Mouse (Mus musculus) forebrain, embryonic 16.5 days (tissue): ENCODE measurements at regions not wholly inside any gene's neighbourhood (a gene's known extent, or its start where the extent isn't known, plus 50 kb on each side); places are given as distances from the start of the nearest gene placed in this dataset.

Experiments
- ATAC-seq: fragments of 200-750 bp; cut with Nextera tagmentation; 2 replicates; pipeline ENCODE4 v1.8.0; 2017; ENCODE audit warnings: mild to moderate bottlenecking, moderate library complexity
- H3K27ac ChIP-seq: fragments of 300-500 bp; sonication (generic); 2 replicates; pipeline ENCODE4 v1.5.1; 2014; ENCODE audit warnings: low read length, control low read depth
- H3K27me3 ChIP-seq: fragments of 300-500 bp; sonication (generic); replicated peaks from 2 replicates; pipeline ENCODE4 v1.6.1; 2014; ENCODE audit warnings: low read length; ENCODE audit not compliant: control insufficient read depth, insufficient read depth
- H3K36me3 ChIP-seq: fragments of 300-500 bp; sonication (generic); 2 replicates; pipeline ENCODE4 v1.6.1; 2014; ENCODE audit not compliant: control insufficient read depth, insufficient read depth
- H3K4me1 ChIP-seq: fragments of 300-500 bp; sonication (generic); replicated peaks from 2 replicates; pipeline ENCODE4 v1.6.1; 2014; ENCODE audit warnings: low read length; ENCODE audit not compliant: control insufficient read depth, insufficient read depth
- H3K4me2 ChIP-seq: fragments of 300-500 bp; sonication (generic); 2 replicates; pipeline ENCODE4 v1.6.1; 2014; ENCODE audit warnings: mild to moderate bottlenecking, low read length, control low read depth
- H3K4me3 ChIP-seq: fragments of 300-500 bp; sonication (generic); replicated peaks from 2 replicates; pipeline ENCODE4 v1.5.1; 2014; ENCODE audit warnings: mild to moderate bottlenecking, low read length, control low read depth
- H3K9ac ChIP-seq: fragments of 300-500 bp; sonication (generic); replicated peaks from 2 replicates; pipeline ENCODE4 v1.6.1; 2014; ENCODE audit warnings: low read depth, low read length, control low read depth
- H3K9me3 ChIP-seq: fragments of 300-500 bp; sonication (generic); 2 replicates; pipeline ENCODE4 v1.6.1; 2016; ENCODE audit warnings: low read length; ENCODE audit not compliant: control insufficient read depth
- WGBS: fragments of 180-500 bp; shearing (Covaris S2); extraction: QIAGEN DNeasy Blood & Tissue Kit; methylation state at CpG from one replicate; pipeline ENCODE4 v1.1.7; 2014; 5-methylcytosine and 5-hydroxymethylcytosine counted together

DNA sequence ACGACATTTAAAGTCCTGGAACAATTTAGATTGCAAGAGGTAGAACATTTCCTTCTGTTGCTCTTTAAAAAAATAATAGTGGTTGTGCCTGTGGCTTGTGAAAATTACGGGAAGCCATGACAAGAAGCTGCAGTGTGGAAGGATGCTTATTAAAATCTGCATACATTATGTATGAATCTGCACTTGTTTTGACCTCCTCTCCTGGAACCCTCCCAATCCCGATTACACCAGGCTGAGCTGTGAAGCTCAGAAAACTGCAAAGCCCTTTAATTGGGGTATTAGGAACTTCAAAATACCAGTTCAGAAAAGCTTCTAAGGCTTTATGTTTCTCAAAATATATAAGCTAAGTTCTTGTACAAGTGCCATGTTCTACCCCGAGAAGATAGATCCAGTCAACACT lies 171.8 kb downstream of the Fam76b start:
- no peaks in the 10 kb centered on the region for H3K9me3 ChIP-seq
- no peak overlapping the region for H3K4me2 ChIP-seq
- H3K9ac ChIP-seq: no peak overlapping the region
- no peak overlapping the region for H3K4me3 ChIP-seq
- peak; percentile 83 for ATAC-seq
- H3K27ac ChIP-seq: no peak overlapping the region
- H3K27me3 ChIP-seq: no peaks in the 10 kb centered on the region
- H3K4me1 ChIP-seq: peaks cover 8% of the 10 kb centered on the region
- no peaks in the 10 kb centered on the region for H3K36me3 ChIP-seq
- 14% methylated on average over 4 of the region's 4 CpGs for WGBS

GRCm38 (mm10) chr9:14001517-14001916 lies 174.0 kb downstream of the Fam76b start:
- no peaks in the 10 kb centered on the region for H3K9me3 ChIP-seq
- ATAC-seq: no peak
- H3K4me3 ChIP-seq: no peak overlapping the region
- peaks cover 8% of the 10 kb centered on the region for H3K4me1 ChIP-seq
- H3K36me3 ChIP-seq: no peaks in the 10 kb centered on the region
- H3K9ac ChIP-seq: no peak overlapping the region
- H3K4me2 ChIP-seq: no peak overlapping the region
- 82% methylated on average over 7 of the region's 7 CpGs for WGBS
- H3K27ac ChIP-seq: no peak overlapping the region
- H3K27me3 ChIP-seq: no peaks in the 10 kb centered on the region

- peaks cover 8% of the 10 kb centered on the region for H3K4me1 ChIP-seq
- no peak overlapping the region for H3K9ac ChIP-seq
- H3K27ac ChIP-seq: no peak overlapping the region
- no peaks in the 10 kb centered on the region for H3K36me3 ChIP-seq
- H3K9me3 ChIP-seq: no peaks in the 10 kb centered on the region
- no peak overlapping the region for H3K4me2 ChIP-seq
- ATAC-seq: peak; percentile 27; the same call in 1 of the 2 replicates
- no peaks in the 10 kb centered on the region for H3K27me3 ChIP-seq
- WGBS: 24% methylated on average over 2 of the region's 2 CpGs
- H3K4me3 ChIP-seq: no peak overlapping the region
These were observed 174.7 kb downstream of the Fam76b start for GRCm38 (mm10) chr9:14002236-14002635.

DNA sequence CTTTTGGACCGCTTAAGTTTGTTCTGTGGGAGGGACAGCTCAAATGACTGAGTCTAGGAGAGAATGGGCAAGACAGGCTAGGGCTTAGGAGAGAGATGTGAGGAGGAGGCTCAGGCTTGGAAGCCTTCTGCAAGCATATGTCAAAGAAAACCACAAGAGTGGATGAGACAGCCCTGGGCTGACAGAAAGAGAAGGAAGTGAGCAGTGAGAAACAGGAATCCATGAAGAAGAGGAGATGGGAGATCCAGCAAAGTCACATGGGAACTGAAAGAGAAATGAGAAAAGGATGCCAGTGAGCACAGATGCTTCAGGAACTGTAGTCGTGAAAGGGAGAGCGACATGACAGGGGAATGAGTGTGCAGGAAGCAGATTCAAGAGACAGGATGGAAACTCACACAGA lies 175.6 kb downstream of the Fam76b start:
- peaks cover 8% of the 10 kb centered on the region for H3K4me1 ChIP-seq
- H3K4me2 ChIP-seq: no peak overlapping the region
- no peak for ATAC-seq
- H3K27ac ChIP-seq: no peak overlapping the region
- H3K9me3 ChIP-seq: no peaks in the 10 kb centered on the region
- H3K36me3 ChIP-seq: no peaks in the 10 kb centered on the region
- no peaks in the 10 kb centered on the region for H3K27me3 ChIP-seq
- no peak overlapping the region for H3K9ac ChIP-seq
- H3K4me3 ChIP-seq: no peak overlapping the region
- WGBS: 81% methylated on average over 3 of the region's 3 CpGs

DNA sequence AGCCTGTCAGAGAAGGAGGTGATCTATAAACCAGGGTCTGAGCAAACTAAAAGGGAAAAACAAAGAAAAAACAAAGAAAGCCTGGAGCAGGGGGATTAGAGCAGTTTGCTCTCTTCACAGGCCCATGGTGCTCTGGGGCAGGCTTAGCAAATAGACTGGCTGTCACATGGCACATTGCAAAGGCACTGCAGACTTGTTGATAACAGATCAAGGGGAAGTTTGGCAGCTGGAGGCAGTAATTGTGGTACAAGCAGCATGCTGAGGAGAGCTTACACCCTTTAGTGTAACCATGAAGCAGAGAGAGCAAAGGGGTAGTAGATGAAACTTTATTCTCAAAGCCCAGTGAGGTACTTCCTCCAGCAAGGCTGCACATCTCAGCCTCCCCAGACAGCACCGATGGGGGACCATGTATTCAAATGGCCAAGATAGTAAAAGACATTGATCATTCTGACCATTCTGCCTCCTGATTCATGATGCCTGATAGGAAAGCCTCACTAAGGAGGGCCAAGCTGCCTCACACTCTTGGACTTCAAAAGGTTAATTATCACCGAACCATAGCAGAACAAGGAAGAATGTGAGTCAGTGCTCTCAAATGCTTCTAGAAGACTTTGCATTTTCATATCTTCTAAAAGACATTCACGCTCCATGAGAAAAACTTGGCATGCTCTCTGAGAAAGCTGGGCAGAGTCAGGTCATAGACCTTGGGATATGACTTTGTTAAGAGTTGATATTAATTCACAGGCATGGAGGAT lies 178.9 kb downstream of the Fam76b start:
- no peak overlapping the region for H3K4me2 ChIP-seq
- H3K27me3 ChIP-seq: no peaks in the 10 kb centered on the region
- H3K27ac ChIP-seq: no peak overlapping the region
- no peak overlapping the region for H3K4me3 ChIP-seq
- 94% methylated on average over 3 of the region's 3 CpGs for WGBS
- H3K9ac ChIP-seq: no peak overlapping the region
- H3K4me1 ChIP-seq: no peaks in the 10 kb centered on the region
- no peaks in the 10 kb centered on the region for H3K9me3 ChIP-seq
- ATAC-seq: no peak
- H3K36me3 ChIP-seq: no peaks in the 10 kb centered on the region

GRCm38 (mm10) chr9:14009451-14009850 lies 181.9 kb downstream of the Fam76b start:
- no peaks in the 10 kb centered on the region for H3K9me3 ChIP-seq
- H3K4me2 ChIP-seq: no peak overlapping the region
- H3K36me3 ChIP-seq: no peaks in the 10 kb centered on the region
- no peak overlapping the region for H3K4me3 ChIP-seq
- H3K9ac ChIP-seq: no peak overlapping the region
- H3K4me1 ChIP-seq: no peaks in the 10 kb centered on the region
- H3K27me3 ChIP-seq: no peaks in the 10 kb centered on the region
- 87% methylated on average over 5 of the region's 5 CpGs for WGBS
- no peak for ATAC-seq
- H3K27ac ChIP-seq: no peak overlapping the region

GRCm38 (mm10) chr9:14010261-14010949 lies 182.9 kb downstream of the Fam76b start:
- Histone ChIP-seq H3K27ac (no peak overlapping the region), H3K4me1 (no peaks in the 10 kb centered on the region), H3K36me3 (no peaks in the 10 kb centered on the region), H3K27me3 (no peaks in the 10 kb centered on the region), H3K9ac (no peak overlapping the region), H3K9me3 (no peaks in the 10 kb centered on the region), H3K4me3 (no peak overlapping the region), H3K4me2 (no peak overlapping the region)
- 53% methylated on average over 5 of the region's 5 CpGs for WGBS
- no peak for ATAC-seq

GRCm38 (mm10) chr9:14024216-14024615 lies 196.7 kb downstream of the Fam76b start:
- Histone ChIP-seq H3K27ac (no peak overlapping the region), H3K9me3 (no peaks in the 10 kb centered on the region), H3K9ac (no peak overlapping the region), H3K4me2 (no peak overlapping the region), H3K4me1 (0 out of 2 replicates have a peak, but pooled peaks cover 5% of the 10 kb centered on the region), H3K36me3 (no peaks in the 10 kb centered on the region), H3K4me3 (no peak overlapping the region), H3K27me3 (no peaks in the 10 kb centered on the region)
- ATAC-seq: no peak

DNA sequence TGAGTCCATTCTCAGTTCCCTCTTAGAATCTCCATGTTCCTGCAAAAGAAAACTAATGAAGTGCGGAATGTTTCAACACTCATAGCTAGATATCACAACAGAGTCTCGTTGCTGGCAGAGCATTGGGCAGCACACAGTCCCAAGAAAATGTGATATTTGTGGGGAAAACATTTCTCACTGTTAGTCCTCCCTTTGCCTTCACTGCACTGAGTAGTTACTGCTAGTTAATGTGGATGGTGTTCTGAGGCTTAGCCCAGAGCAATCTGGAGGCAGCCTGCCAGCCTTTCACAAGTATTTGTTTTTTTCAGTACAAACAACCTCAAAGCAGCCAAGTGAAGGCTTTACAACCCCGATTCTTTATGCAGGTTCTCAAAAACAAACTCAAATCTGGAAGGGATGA lies 197.2 kb downstream of the Fam76b start:
- Histone ChIP-seq H3K4me3 (no peak overlapping the region), H3K27me3 (no peaks in the 10 kb centered on the region), H3K9me3 (no peaks in the 10 kb centered on the region), H3K27ac (no peak overlapping the region), H3K36me3 (no peaks in the 10 kb centered on the region), H3K9ac (no peak overlapping the region), H3K4me2 (no peak overlapping the region), H3K4me1 (0 out of 2 replicates have a peak, but pooled peaks cover 5% of the 10 kb centered on the region)
- 54% methylated on average over 3 of the region's 3 CpGs for WGBS
- 0 out of 2 replicates have a peak, but pooled peaks have one; percentile 36 for ATAC-seq
